Mouse (Mus musculus): Measurements from ENCODE around the gene Tspo. TPM values are rescaled to one million over a fixed set of nuclear protein-coding genes. Genes with fewer than 3 reads are reported as not detected.
A peak's percentile ranks its signal among the peaks of the same experiment; 100 is the strongest.

Tspo gene
- total and polyA plus RNA-seq, 2 experiments from 2014 or later = 9.6 to 17.3 TPM

GRCm38 (mm10) chr15:83524333-83524729 is 39.1 kb upstream of the Tspo start:
- Histone ChIP-seq H3K36me3 (ENCODE audit: insufficient read depth, low read length) (no peaks in the 10 kb centered on the region), H3K27me3 (ENCODE audit: insufficient read depth, low read length) (0 out of 2 replicates have a peak, but pooled peaks cover 26% of the 10 kb centered on the region), H3K9me3 (ENCODE audit: low read length) (no peaks in the 10 kb centered on the region), H3K4me1 (ENCODE audit: insufficient read depth, low read length) (peaks cover 9% of the 10 kb centered on the region; the same call in 1 of the 2 replicates), H3K4me2 (ENCODE audit: low read depth, low read length) (no peak overlapping the region), H3K4me3 (ENCODE audit: low read length) (no peak overlapping the region), H3K27ac (no peak overlapping the region), H3K9ac (replicated peaks; ENCODE audit: low read length) (no peak overlapping the region)
- 73% methylated on average over 3 of the region's 3 CpGs for WGBS
- no peak for TF ChIP-seq CTCF (IDR thresholded peaks at IDR 0.05; ENCODE audit: low read depth)
- ATAC-seq (no peak), DNase-seq (ENCODE audit: low spot score) (no peak)

GRCm38 (mm10) chr15:83526424-83527091 is 36.8 kb upstream of the Tspo start, which contains the start of gene Bik:
Gene Bik, plus strand, starts transcription at chr15:83526862.
- ATAC-seq (peak; percentile 60; the same call in 1 of the 2 replicates), DNase-seq (ENCODE audit: low spot score) (peak; percentile 34)
- no peaks in the 10 kb centered on the region for H3K36me3 ChIP-seq (ENCODE audit: insufficient read depth, low read length)
- peak within 1 kb of the TSS; percentile 45 for H3K4me3 ChIP-seq (ENCODE audit: low read length)
- H3K4me1 ChIP-seq (ENCODE audit: insufficient read depth, low read length) = peaks cover 9% of the 10 kb centered on the region; the same call in 1 of the 2 replicates
- peak within 1 kb of the TSS; percentile 33; the same call in 1 of the 2 replicates for H3K9ac ChIP-seq (replicated peaks; ENCODE audit: low read length)
- no peak within 1 kb of the TSS for H3K27ac ChIP-seq
- H3K27me3 ChIP-seq (ENCODE audit: insufficient read depth, low read length) = 0 out of 2 replicates have a peak, but pooled peaks cover 26% of the 10 kb centered on the region
- peak within 1 kb of the TSS; percentile 85 for H3K4me2 ChIP-seq (ENCODE audit: low read depth, low read length)
- 1% methylated on average over 45 of the region's 45 CpGs for WGBS
- no peak for TF ChIP-seq CTCF (IDR thresholded peaks at IDR 0.05; ENCODE audit: low read depth)
- H3K9me3 ChIP-seq (ENCODE audit: low read length) = no peaks in the 10 kb centered on the region

GRCm38 (mm10) chr15:83527092-83527437 is 36.3 kb upstream of the Tspo start:
- 0 out of 2 replicates have a peak, but pooled peaks cover 26% of the 10 kb centered on the region for H3K27me3 ChIP-seq (ENCODE audit: insufficient read depth, low read length)
- H3K4me3 ChIP-seq (ENCODE audit: low read length) = peak overlapping the region; percentile 45
- no peak overlapping the region for H3K27ac ChIP-seq
- peaks cover 9% of the 10 kb centered on the region; the same call in 1 of the 2 replicates for H3K4me1 ChIP-seq (ENCODE audit: insufficient read depth, low read length)
- ATAC-seq (no peak), DNase-seq (ENCODE audit: low spot score) (no peak)
- WGBS = 4% methylated on average over 26 of the region's 26 CpGs
- H3K9me3 ChIP-seq (ENCODE audit: low read length) = no peaks in the 10 kb centered on the region
- no peaks in the 10 kb centered on the region for H3K36me3 ChIP-seq (ENCODE audit: insufficient read depth, low read length)
- H3K9ac ChIP-seq (replicated peaks; ENCODE audit: low read length) = peak overlapping the region; percentile 33; the same call in 1 of the 2 replicates
- TF ChIP-seq CTCF (IDR thresholded peaks at IDR 0.05; ENCODE audit: low read depth) = no peak
- peak overlapping the region; percentile 85 for H3K4me2 ChIP-seq (ENCODE audit: low read depth, low read length)

GRCm38 (mm10) chr15:83527747-83528146 is 35.6 kb upstream of the Tspo start:
- ATAC-seq = no peak
- Histone ChIP-seq H3K9me3 (ENCODE audit: low read length) (no peaks in the 10 kb centered on the region), H3K4me1 (ENCODE audit: insufficient read depth, low read length) (peaks cover 9% of the 10 kb centered on the region; the same call in 1 of the 2 replicates), H3K4me3 (ENCODE audit: low read length) (no peak overlapping the region), H3K4me2 (ENCODE audit: low read depth, low read length) (no peak overlapping the region), H3K9ac (replicated peaks; ENCODE audit: low read length) (no peak overlapping the region), H3K36me3 (ENCODE audit: insufficient read depth, low read length) (no peaks in the 10 kb centered on the region), H3K27me3 (ENCODE audit: insufficient read depth, low read length) (0 out of 2 replicates have a peak, but pooled peaks cover 26% of the 10 kb centered on the region), H3K27ac (no peak overlapping the region)
- DNase-seq (ENCODE audit: low spot score) = no peak
- TF ChIP-seq CTCF (IDR thresholded peaks at IDR 0.05; ENCODE audit: low read depth) = no peak
- WGBS = 81% methylated on average over 2 of the region's 2 CpGs

GRCm38 (mm10) chr15:83528892-83529291 is 34.5 kb upstream of the Tspo start:
- Histone ChIP-seq H3K4me1 (ENCODE audit: insufficient read depth, low read length) (peaks cover 9% of the 10 kb centered on the region; the same call in 1 of the 2 replicates), H3K27ac (no peak overlapping the region), H3K4me2 (ENCODE audit: low read depth, low read length) (no peak overlapping the region), H3K27me3 (ENCODE audit: insufficient read depth, low read length) (0 out of 2 replicates have a peak, but pooled peaks cover 26% of the 10 kb centered on the region), H3K9me3 (ENCODE audit: low read length) (no peaks in the 10 kb centered on the region), H3K36me3 (ENCODE audit: insufficient read depth, low read length) (no peaks in the 10 kb centered on the region), H3K9ac (replicated peaks; ENCODE audit: low read length) (no peak overlapping the region), H3K4me3 (ENCODE audit: low read length) (no peak overlapping the region)
- ATAC-seq (no peak), DNase-seq (ENCODE audit: low spot score) (no peak)
- WGBS = 66% methylated on average over 4 of the region's 4 CpGs
- no peak for TF ChIP-seq CTCF (IDR thresholded peaks at IDR 0.05; ENCODE audit: low read depth)

GRCm38 (mm10) chr15:83529765-83530164 is 33.6 kb upstream of the Tspo start:
- WGBS = 89% methylated on average over 5 of the region's 5 CpGs
- no peak for ATAC-seq

GRCm38 (mm10) chr15:83530233-83530632 is 33.2 kb upstream of the Tspo start:
- 0 out of 2 replicates have a peak, but pooled peaks cover 20% of the 10 kb centered on the region for H3K27me3 ChIP-seq (ENCODE audit: insufficient read depth, low read length)
- no peak for TF ChIP-seq CTCF (IDR thresholded peaks at IDR 0.05; ENCODE audit: low read depth)
- no peak for ATAC-seq

More at GRCm38 (mm10) chr15:83529765-83530164, 33.6 kb upstream of the Tspo start:
- no peaks in the 10 kb centered on the region for H3K9me3 ChIP-seq (ENCODE audit: low read length)
- no peak overlapping the region for H3K27ac ChIP-seq
- no peak for TF ChIP-seq CTCF (IDR thresholded peaks at IDR 0.05; ENCODE audit: low read depth)
- H3K4me1 ChIP-seq (ENCODE audit: insufficient read depth, low read length) = peaks cover 9% of the 10 kb centered on the region; the same call in 1 of the 2 replicates
- H3K27me3 ChIP-seq (ENCODE audit: insufficient read depth, low read length) = 0 out of 2 replicates have a peak, but pooled peaks cover 25% of the 10 kb centered on the region
- DNase-seq (ENCODE audit: low spot score) = no peak
- H3K4me2 ChIP-seq (ENCODE audit: low read depth, low read length) = no peak overlapping the region
- no peak overlapping the region for H3K4me3 ChIP-seq (ENCODE audit: low read length)
- H3K9ac ChIP-seq (replicated peaks; ENCODE audit: low read length) = no peak overlapping the region
- no peaks in the 10 kb centered on the region for H3K36me3 ChIP-seq (ENCODE audit: insufficient read depth, low read length)

More at GRCm38 (mm10) chr15:83530233-83530632, 33.2 kb upstream of the Tspo start:
- no peaks in the 10 kb centered on the region for H3K9me3 ChIP-seq (ENCODE audit: low read length)
- WGBS = 82% methylated on average over 9 of the region's 9 CpGs
- peaks cover 9% of the 10 kb centered on the region; the same call in 1 of the 2 replicates for H3K4me1 ChIP-seq (ENCODE audit: insufficient read depth, low read length)
- H3K36me3 ChIP-seq (ENCODE audit: insufficient read depth, low read length) = no peaks in the 10 kb centered on the region
- no peak overlapping the region for H3K27ac ChIP-seq
- H3K9ac ChIP-seq (replicated peaks; ENCODE audit: low read length) = no peak overlapping the region
- DNase-seq (ENCODE audit: low spot score) = no peak
- H3K4me2 ChIP-seq (ENCODE audit: low read depth, low read length) = no peak overlapping the region
- no peak overlapping the region for H3K4me3 ChIP-seq (ENCODE audit: low read length)
